Mouse (Mus musculus) forelimb bud, embryonic 11.5 days (tissue): ENCODE data around the gene CN725425.

Experiments used
- DNase-seq: peaks from one replicate; pipeline ENCODE4 v3.0.0-alpha.2; 2012; ENCODE audit warnings: low read depth, low spot score

Gene CN725425

GRCm38 (mm10) chr15:91206518-91206917 lies 7.2 kb downstream of the CN725425 start:
- no peak for DNase-seq

GRCm38 (mm10) chr15:91237294-91237693 lies 38.0 kb downstream of the CN725425 start:
- DNase-seq: no peak

GRCm38 (mm10) chr15:91240683-91241335 lies 41.5 kb downstream of the CN725425 start:
- DNase-seq: no peak

- no peak for DNase-seq
Observed at GRCm38 (mm10) chr15:91250815-91251214, 51.5 kb downstream of the CN725425 start.

- DNase-seq: no peak
Observed at GRCm38 (mm10) chr15:91251544-91252408, 52.5 kb downstream of the CN725425 start.

- peak; percentile 3 for DNase-seq
Observed at GRCm38 (mm10) chr15:91252956-91253355, 53.7 kb downstream of the CN725425 start.

GRCm38 (mm10) chr15:91255308-91255707 lies 56.0 kb downstream of the CN725425 start:
- DNase-seq: no peak

- peak; percentile 4 for DNase-seq
Observed at GRCm38 (mm10) chr15:91257140-91257539, 57.8 kb downstream of the CN725425 start.

- no peak for DNase-seq
Observed at GRCm38 (mm10) chr15:91260578-91260977, 61.3 kb downstream of the CN725425 start.

GRCm38 (mm10) chr15:91263926-91264325 lies 64.6 kb downstream of the CN725425 start:
- no peak for DNase-seq

- no peak for DNase-seq
Observed at GRCm38 (mm10) chr15:91268532-91268931, 69.2 kb downstream of the CN725425 start.

GRCm38 (mm10) chr15:91275961-91276360 lies 76.7 kb downstream of the CN725425 start:
- DNase-seq: no peak

GRCm38 (mm10) chr15:91279571-91279970 lies 80.3 kb downstream of the CN725425 start:
- no peak for DNase-seq

- no peak for DNase-seq
Observed at GRCm38 (mm10) chr15:91281521-91281920, 82.2 kb downstream of the CN725425 start.

GRCm38 (mm10) chr15:91282822-91283221 lies 83.5 kb downstream of the CN725425 start:
- no peak for DNase-seq

- DNase-seq: no peak
Observed at GRCm38 (mm10) chr15:91283418-91283817, 84.1 kb downstream of the CN725425 start.

- DNase-seq: no peak
Observed at GRCm38 (mm10) chr15:91299319-91299835, 100.1 kb downstream of the CN725425 start.

- peak; percentile 83 for DNase-seq
Observed at GRCm38 (mm10) chr15:91301366-91301765, 102.1 kb downstream of the CN725425 start.

- peak; percentile 65 for DNase-seq
Observed at GRCm38 (mm10) chr15:91304296-91304852, 105.1 kb downstream of the CN725425 start.
